Mouse (Mus musculus) heart, adult 8-10 months (tissue): ENCODE results near the gene Samd8. TPM values are rescaled to one million over a fixed set of nuclear protein-coding genes. Genes with fewer than 3 reads are reported as not detected.
A peak's percentile ranks its signal among the peaks of the same experiment; 100 is the strongest.

Experiments used
- DNase-seq: peaks from one replicate; pipeline ENCODE4 v3.0.0; 2022; ENCODE audit warnings: low spot score
- total RNA-seq, 4 experiments: library from RNA; stranded (reverse); gene quantifications; 2 replicates each; pipeline ENCODE4 v1.2.4; 2022

The Samd8 gene
- total RNA-seq, 4 experiments from 2014 or later: 29.6 to 38.3 (median 33.6) TPM

DNA sequence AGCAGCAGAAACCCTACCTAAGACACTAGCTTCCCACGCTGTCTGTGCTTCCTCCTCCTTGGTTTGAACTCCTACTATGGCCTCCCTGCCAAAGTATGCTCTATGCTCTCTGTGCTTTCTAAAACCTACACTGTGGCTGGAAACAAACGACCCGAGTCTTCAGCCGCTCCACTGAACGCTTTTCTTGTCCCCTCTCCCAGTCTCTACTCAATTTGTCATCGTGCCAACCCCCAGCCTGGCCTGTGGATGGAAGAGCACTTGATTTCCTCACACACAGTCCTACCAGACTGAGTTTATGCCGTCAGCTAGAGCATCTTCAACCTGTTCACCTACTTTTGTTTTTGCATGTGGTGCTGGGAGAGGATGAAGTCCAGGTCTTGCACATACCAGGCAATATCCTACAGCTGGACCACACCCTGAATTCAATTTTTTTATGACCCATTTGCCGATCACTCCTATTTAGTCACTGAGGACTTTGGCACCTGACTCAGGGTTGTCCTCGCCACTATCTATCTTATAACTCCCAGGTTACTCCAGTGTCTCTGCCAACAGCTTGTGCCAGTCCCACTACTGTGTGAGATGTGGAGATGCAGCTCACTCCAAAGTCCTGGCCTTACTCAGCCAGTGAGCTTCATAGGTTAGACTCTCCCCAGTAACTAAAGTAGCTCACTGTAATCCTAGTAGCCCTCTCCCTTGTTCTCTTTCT is 75.6 kb downstream of the Samd8 start:
- DNase-seq: no peak

DNA sequence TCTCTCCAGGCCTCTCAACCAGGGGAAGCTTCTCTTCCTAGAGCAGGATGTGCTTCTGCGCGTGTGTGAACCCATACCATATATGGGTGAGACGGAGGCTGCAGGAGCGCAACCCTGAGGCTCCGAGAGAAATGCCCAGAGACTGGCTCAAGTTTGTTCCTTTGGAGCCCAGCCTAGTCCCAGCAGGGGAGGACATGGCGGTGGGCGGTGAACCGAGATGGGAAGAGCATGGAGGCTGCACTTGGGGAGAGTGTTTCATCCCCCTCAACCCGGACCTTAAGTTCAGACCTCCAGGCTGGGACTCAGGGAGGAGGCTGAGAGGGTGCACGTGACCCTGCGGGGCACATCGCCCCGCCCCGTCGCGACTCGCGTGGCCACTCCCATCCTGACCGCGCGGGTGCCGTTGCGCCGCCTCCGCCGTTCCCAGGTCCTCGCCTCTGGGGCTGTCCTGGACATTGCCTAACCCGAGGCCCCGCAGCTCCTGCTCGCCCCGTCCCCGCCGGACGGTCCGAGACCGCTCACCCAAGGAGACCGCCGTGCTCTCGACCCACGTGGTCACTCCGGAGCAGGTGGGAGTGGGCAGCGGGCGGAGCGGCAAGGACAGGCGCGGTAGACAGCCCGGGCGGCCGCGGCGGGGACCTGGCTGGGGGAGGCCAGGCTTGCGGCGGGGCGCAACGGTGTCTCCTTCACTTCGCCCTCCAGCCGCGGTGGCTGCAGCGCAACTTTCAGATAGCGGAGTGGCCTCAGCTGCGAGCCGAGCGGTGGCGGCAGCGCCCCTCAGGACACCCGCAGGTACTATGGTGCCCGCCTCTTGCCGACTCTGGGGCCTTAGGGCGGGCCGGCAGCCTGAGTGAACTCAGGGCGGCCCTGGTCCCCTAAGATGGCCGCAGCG is 80.8 kb downstream of the Samd8 start:
- DNase-seq: peak; percentile 96

DNA sequence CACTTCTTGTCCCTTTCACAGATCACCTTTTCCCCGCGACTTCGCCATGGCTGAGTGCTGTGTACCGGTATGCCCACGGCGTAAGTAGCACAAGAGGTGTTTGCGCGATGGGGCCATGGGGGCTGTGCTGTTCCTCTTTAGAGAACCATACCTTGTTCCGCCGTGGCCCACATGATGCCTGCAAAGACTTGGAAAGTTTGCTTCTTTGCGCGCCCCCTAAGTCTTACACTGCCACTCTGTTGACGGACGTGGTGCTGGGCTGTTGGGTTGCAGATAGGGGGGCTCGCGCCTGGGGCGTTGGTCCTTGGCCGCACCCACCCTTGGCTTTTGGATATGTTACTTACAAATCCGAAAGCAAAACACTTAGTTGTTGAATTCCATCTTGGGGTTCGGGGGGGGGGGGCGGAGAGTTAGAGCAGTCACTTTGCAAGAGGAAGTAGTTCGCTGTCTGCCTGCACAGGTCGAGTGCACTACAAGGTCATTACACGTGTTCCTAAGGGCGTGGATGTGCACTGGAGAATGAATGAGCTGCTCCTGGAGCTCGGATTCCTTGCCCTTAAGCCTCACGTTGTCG is 81.6 kb downstream of the Samd8 start:
- DNase-seq: no peak

DNA sequence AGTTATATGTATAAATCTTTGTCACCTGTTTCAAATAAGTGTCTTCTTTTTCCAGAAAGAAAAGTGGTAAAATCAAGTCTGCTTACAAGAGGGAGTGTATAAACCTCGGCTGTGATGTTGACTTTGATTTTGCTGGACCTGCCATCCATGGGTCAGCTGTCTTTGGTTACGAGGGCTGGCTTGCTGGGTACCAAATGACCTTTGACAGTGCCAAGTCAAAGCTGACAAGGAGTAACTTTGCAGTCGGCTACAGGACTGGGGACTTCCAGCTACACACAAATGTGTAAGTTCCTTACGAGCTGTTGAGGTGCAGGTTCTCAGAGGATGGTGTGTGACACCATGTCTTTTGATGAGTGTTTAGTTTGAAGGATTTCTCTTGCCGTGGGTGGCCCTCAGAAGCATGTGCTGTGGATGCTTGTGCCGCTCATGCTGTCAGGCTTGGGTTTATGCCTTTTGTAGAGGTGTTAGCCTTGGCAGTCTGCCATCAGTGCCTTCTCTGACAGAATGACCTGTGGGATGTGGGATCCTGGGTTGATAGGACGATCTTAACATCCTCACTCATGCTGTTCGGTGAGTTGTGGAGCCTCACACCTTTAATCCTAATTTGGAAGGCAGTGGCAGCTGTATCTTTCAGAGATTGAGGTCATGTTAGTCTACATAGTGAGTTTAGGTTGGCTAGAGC is 88.1 kb downstream of the Samd8 start:
- no peak for DNase-seq

DNA sequence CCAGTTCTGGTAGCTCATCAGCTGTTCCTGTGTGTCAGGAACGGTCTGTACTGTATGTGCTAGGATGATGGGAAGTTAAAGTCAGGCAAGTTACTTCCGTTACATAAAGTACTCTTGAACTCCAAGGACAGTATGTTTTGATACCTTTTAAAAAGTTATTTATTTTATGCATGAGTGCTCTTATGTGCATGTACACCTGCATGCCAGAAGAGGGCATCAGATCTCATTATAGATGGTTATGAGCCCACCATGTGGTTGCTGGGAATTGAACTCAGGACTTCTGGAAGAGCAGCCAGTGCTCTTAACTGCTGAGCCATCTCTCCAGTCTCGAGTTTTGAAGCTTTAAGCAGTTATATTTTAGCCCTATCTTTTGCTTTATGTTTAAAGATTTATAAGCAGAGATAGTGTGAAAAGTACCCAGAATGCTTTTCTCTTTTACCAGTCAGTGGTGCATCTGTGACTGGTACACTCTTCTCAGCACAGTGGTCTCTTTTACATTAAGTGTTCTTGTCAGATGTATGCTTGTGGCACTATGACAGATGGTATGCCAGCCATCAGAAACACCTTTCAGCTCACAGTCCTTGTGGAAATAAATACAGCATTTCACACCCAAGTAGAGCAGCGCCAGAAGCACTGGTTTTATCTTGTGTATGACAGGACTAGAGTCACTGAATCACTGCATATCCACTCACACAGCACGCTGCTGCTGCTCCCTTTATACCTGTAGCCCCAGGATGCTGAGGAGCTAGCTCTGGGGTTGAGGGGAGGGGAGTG is 91.7 kb downstream of the Samd8 start:
- DNase-seq: no peak

DNA sequence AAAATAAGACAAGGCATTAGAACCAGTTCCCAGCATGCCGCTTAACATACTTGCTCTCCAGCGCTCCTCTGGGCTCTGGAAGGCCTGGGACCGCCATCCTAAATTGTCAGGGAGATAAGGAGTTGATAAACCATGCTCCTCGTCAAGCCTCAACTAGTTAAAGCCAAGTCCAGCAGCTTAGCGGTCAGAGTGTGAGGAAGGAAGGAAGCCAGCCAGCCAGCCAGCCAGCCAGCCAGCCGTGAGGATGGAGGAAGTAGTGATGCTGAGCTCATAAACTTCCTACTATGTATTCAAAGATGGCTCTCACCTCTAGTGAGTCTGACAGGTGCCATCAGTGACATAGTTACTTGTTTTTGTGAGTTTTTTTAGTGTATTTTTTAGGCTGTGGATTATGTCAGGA is 92.9 kb downstream of the Samd8 start:
- no peak for DNase-seq

DNA sequence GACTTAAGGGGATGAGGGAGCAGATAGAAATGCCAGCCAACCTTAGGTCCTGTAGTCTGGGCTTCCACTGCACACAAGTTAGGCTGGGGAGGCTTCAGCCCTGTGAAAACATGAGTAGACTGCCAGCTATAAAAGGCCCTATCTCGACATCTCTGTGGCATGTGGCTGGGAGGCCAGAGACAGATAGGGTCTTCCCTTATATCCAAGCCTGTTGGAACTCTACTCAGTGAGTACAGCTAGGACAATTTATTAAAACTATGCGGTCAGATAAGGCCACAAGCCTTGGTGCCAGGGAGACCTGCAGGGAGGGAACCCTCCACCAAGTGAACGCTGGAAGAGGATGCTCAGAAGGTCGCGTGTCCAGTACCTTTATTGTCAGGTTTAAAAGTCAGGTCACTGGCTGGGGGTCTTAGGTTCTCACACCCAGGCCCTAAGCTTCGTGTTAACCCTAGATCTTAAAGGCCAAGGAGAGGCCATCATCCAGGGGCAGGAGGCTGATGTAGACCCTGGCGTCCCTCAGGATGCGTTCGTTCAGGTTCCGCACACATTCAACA is 96.6 kb downstream of the Samd8 start:
- no peak for DNase-seq

DNA sequence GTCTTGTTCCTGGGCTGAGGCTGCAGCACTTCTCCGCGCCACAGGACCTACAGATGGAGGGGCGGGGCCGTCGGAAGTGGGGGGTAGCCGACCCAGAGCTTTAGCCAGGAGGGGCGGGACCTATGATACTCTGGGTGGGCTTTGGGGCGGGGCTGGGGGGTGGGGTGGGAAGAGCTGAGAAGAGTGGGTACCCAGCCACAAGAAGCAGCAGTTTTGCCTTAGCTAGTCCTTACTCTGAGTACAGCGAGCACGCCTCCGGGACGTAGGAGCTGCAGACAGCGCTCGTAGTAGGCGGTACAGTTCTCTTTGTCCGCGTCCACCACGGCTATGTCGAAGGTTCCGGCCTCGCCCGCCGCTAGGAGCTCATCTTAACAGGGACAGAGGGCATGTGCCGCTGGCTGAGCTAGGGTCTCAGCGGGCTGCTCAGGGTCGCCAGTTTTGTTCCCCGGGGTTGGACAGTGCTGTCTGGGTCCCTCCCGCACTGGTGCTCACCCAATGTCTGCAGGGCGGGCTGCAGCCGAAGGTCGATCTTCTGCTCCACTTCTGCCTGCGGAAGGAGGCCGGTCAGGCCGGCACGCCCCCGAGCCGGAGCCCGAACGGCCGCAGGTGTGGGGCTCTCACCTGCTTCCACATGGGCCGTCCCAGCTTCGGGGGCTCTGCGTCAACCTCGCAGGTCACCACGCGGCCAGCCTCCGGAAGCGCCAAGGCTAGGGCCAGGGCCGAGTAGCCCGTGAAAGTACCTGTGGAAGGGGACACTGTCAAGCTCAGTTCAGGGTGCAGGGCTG is 97.2 kb downstream of the Samd8 start:
- DNase-seq: no peak

Other genes starting within 250 kb of the Samd8 start
- gene Dupd1, start 36.0 kb upstream of the Samd8 start, total RNA-seq: under 1 TPM in 2 of 4 experiments, not detected in 2; 0.37 to 0.47 TPM
- 1 to 10 TPM; 1.4 to 3.6 (median 2.5) TPM for gene Dusp13, start 650 bp downstream of the Samd8 start, total RNA-seq
- 100 to 1,000 TPM; 468 to 498 (median 480) TPM for gene Vdac2, start 74.7 kb downstream of the Samd8 start, total RNA-seq
- gene Comtd1, start 98.4 kb downstream of the Samd8 start, total RNA-seq: 10 to 100 TPM in 2 of 4 experiments, 1 to 10 TPM in 2; 8.4 to 12.0 (median 10.3) TPM
- 1 to 10 TPM; 1.9 to 2.2 (median 2.2) TPM for gene Zfp503, start 239.1 kb downstream of the Samd8 start, total RNA-seq